Mouse (Mus musculus) right cerebral cortex, postnatal 25 days (tissue): ENCODE results near the gene 1700003E16Rik.

ENCODE experiments used
- DNase-seq: peaks from one replicate; pipeline ENCODE4 v3.0.0; 2022

The 1700003E16Rik gene

DNA sequence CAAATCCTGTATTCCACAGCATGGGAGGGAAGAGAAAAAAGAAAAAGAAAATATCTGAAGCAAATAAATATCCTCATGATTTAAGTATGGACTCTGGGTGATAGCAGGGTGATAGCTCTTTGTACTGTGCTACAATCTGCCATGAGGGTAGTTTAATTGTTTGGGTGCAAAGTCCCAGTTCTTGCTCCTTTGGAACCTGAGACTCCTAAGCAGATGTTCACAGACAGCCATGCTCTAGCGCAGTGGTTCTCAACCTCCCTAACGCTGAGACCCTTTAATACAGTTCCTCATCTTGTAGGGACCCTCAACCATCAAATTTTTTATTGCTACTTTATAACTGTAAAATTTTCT is 51.8 kb downstream of the 1700003E16Rik start:
- no peak for DNase-seq

DNA sequence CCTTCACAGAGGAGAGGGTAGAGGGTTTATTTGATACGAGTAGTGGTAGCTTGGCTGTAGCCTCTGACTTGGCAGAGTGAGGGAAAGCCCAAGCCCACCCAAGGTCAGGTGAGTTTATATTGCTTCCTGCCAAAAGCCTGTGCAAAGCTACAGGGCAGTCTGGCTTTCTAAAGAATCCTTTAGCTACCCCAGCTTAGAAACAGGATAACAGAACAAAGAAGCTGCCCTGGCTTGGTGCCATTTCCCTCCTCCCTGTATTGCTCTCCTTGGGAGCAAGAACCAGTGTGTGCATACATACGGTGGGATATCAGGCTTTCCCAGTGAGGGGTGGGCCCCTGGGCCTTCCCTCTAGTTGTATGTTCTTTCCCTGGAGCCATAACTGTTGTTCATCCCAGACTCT is 54.3 kb downstream of the 1700003E16Rik start:
- DNase-seq = no peak

DNA sequence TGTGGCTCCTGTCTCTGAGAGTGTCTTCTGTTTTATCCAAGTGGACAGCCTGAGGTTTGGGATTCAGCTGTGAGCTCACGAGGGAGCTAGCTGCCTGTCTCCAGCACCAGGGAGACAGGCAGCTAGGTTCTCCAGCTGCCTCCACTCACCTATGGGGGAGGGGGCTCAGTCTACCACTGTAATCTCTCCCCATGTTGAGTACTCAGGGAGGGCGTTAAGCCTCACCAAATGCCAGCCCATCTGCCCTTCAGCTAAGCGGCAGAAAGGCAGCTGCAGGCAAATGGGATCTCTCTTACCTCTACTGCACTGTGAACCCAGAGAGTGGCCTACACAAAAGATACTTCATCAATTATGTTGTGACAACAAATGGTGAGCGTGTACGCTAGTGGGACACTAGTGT is 55.3 kb downstream of the 1700003E16Rik start:
- DNase-seq = no peak
